Mouse (Mus musculus): ENCODE measurements around the gene Tbkbp1.

DNA sequence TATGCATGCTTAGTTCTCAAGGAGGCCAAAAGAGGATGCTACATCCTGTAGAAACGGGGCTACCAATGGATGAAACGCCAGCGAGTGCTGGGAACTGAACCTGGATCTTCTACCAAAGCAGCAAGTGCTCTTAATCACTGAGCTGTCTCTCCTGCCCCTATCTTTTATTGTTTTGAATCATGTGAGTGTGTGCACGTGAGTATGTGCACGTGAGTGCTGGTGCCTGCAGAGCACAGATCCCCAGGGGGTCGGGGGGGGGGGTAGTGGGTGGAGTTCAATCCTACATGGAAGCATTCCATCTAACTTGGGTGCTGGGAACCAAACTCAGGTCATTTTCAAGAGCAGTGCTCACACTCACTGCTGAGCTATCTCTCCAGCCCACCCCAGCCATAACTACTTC, 64.9 kb downstream of the Tbkbp1 start:
- TF ChIP-seq CTCF (conservative IDR thresholded peaks at IDR 0.05; ENCODE audit: low read length) (no peak), NANOG (IDR thresholded peaks at IDR 0.05; ENCODE audit: borderline replicate concordance, low read length) (no peak)
